Mouse (Mus musculus): ENCODE results near the gene Dglucy.

DNA sequence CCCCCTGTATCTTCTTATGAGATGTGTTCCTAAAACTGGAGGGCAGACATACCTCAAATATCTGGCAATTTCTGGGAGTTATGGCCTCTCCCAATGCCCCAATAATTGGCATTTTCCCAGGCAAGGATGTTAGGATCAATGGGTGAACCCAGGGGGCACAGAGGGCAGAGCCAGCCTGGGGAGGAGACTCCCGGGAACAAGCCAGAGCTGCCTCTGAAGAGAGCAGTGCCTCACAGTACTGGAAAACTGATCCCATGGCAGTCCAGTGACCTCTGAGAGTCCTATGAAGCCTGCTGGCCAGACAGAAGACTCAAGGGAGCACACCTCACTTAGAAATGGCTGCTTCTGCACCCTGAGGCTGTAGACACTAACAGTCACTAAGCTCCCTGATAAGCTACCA is 67.7 kb downstream of the Dglucy start:
- TF ChIP-seq CTCF (IDR thresholded peaks at IDR 0.05; ENCODE audit: low read depth) (no peak), EP300 (IDR thresholded peaks at IDR 0.05; ENCODE audit: low read depth) (no peak)
